Mouse (Mus musculus) macrophage (primary cell): Measurements from ENCODE around the gene Mon2. TPM values are rescaled to one million over a fixed set of nuclear protein-coding genes. Genes with fewer than 3 reads are reported as not detected.

Source experiments
- H3K27ac ChIP-seq: fragments of 350-480 bp; formaldehyde crosslinking; 2 replicates; pipeline ENCODE4 v1.9.0; 2021
- H3K36me3 ChIP-seq: fragments of 350-480 bp; formaldehyde crosslinking; 2 replicates; pipeline ENCODE4 v1.9.0; 2021; ENCODE audit errors: inconsistent target
- H3K4me3 ChIP-seq: fragments of 350-480 bp; formaldehyde crosslinking; 2 replicates; pipeline ENCODE4 v1.9.0; 2021; ENCODE audit errors: inconsistent target
- H3K79me2 ChIP-seq: fragments of 350-480 bp; formaldehyde crosslinking; 2 replicates; pipeline ENCODE4 v1.9.0; 2021; ENCODE audit errors: inconsistent target
- WGBS: methylation state at CpG from one replicate; pipeline ENCODE4 v1.1.7; 2026; ENCODE audit warnings: inconsistent platforms; ENCODE audit not compliant: missing documents; 5-methylcytosine and 5-hydroxymethylcytosine counted together
- polyA plus RNA-seq: library from polyadenylated mRNA; stranded (reverse); fragments of 250-400 nt; gene quantifications from 3 replicates; pipeline ENCODE4 v1.2.4, GENCODE M21; 2018; ENCODE audit warnings: inconsistent platforms

Mon2 gene
- polyA plus RNA-seq, 1 experiment from 2014 or later = 34.3 TPM

- no peak overlapping the region for H3K4me3 ChIP-seq
- 95% methylated on average over 6 of the region's 6 CpGs for WGBS
- no peak overlapping the region for H3K27ac ChIP-seq
- H3K79me2 ChIP-seq = no peaks in the 10 kb centered on the region
- H3K36me3 ChIP-seq = no peaks in the 10 kb centered on the region
These were observed 125.3 kb downstream of the Mon2 start for GRCm38 (mm10) chr10:122950966-122951365.

DNA sequence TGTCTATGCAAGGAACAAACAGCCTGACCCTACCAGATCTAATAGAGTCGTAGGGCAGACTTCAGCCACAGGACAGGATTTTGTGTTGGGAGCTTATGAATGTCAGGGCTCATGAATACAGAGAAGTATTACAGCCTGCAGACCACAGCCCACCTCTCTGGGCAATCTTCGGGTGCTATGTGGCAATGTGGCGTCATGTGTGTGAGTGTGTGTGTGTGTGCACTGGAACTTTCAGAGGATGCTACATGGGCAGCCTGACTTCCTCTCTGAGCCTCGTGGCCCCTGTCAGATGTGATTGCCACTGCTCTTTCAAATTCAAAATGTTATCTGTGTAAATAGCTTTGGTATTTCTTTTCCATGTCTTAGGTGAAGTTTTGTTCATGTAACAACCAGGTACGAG lies 131.4 kb downstream of the Mon2 start:
- Histone ChIP-seq H3K4me3 (no peak overlapping the region), H3K27ac (no peak overlapping the region), H3K36me3 (peaks cover 23% of the 10 kb centered on the region), H3K79me2 (no peaks in the 10 kb centered on the region)
- 40% methylated on average over 5 of the region's 5 CpGs for WGBS

DNA sequence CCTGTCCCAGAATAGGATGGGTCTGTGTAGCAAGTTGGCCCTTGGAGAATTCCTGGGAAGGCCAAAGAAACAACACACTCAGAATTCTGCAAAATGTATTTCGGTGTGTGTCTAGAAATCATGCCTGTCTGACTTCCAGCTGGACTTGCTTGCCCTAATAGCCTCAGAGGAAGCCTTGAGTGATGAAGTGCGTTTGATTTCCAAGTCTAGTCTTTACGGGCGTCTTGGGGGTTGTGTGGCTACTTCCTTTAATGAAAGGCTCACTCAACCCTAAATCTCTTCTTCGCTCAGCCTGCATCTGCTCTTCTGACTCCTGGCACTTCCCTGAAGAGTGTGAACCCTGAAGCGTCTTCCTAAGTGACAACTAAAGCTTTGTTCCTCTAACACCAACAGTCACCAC lies 132.5 kb downstream of the Mon2 start:
- H3K4me3 ChIP-seq = no peak overlapping the region
- no peak overlapping the region for H3K27ac ChIP-seq
- H3K36me3 ChIP-seq = peaks cover 23% of the 10 kb centered on the region
- WGBS = 70% methylated on average over 6 of the region's 6 CpGs
- H3K79me2 ChIP-seq = no peaks in the 10 kb centered on the region

GRCm38 (mm10) chr10:122942771-122943170 lies 133.5 kb downstream of the Mon2 start:
- no peak overlapping the region for H3K4me3 ChIP-seq
- H3K27ac ChIP-seq = no peak overlapping the region
- H3K79me2 ChIP-seq = no peaks in the 10 kb centered on the region
- H3K36me3 ChIP-seq = peaks cover 23% of the 10 kb centered on the region
- WGBS = 98% methylated on average over 7 of the region's 7 CpGs

Other genes with a start within 250 kb of the Mon2 start
- gene Usp15, start 120.5 kb upstream of the Mon2 start, polyA plus RNA-seq = 67.9 to 119 TPM (median 68.8 TPM) in 3 replicates
- not detected in 3 replicates for gene Fam19a2, start 187.5 kb upstream of the Mon2 start, polyA plus RNA-seq